Mouse (Mus musculus) heart, embryonic 15.5 days (tissue): ENCODE data around the gene Ifna6. TPM values are rescaled to one million over a fixed set of nuclear protein-coding genes. Genes with fewer than 3 reads are reported as not detected.
"Not testable (repeated sequence)": the region's sequence is repeated elsewhere in the genome, so short reads cannot be mapped to it uniquely, and the experiment has no call there.

Experiments
- ATAC-seq: fragments of 200-750 bp; cut with Nextera tagmentation; replicated peaks from 2 replicates; pipeline ENCODE4 v1.8.0; 2017; ENCODE audit warnings: low read depth, moderate TSS enrichment; ENCODE audit not compliant: insufficient number of reproducible peaks, insufficient read depth, low FRiP score
- H3K27ac ChIP-seq: fragments of 300-500 bp; sonication (generic); 2 replicates; pipeline ENCODE4 v1.5.1; 2015; ENCODE audit warnings: mild to moderate bottlenecking, inconsistent platforms
- H3K27me3 ChIP-seq: fragments of 300-500 bp; sonication (generic); 2 replicates; pipeline ENCODE4 v1.6.1; 2015; ENCODE audit warnings: inconsistent platforms
- H3K36me3 ChIP-seq: fragments of 300-500 bp; sonication (generic); 2 replicates; pipeline ENCODE4 v1.6.1; 2015; ENCODE audit warnings: mild to moderate bottlenecking, inconsistent platforms
- H3K4me1 ChIP-seq: fragments of 300-500 bp; sonication (generic); replicated peaks from 2 replicates; pipeline ENCODE4 v1.6.1; 2015; ENCODE audit warnings: inconsistent platforms
- H3K4me2 ChIP-seq: fragments of 300-500 bp; sonication (generic); 2 replicates; pipeline ENCODE4 v1.6.1; 2015; ENCODE audit warnings: inconsistent platforms, mild to moderate bottlenecking, moderate library complexity
- H3K4me3 ChIP-seq: fragments of 300-500 bp; sonication (generic); 2 replicates; pipeline ENCODE4 v1.5.1; 2015; ENCODE audit warnings: mild to moderate bottlenecking, inconsistent platforms
- H3K9ac ChIP-seq: fragments of 300-500 bp; sonication (generic); 2 replicates; pipeline ENCODE4 v1.6.1; 2015; ENCODE audit warnings: mild to moderate bottlenecking, inconsistent platforms
- H3K9me3 ChIP-seq: fragments of 300-500 bp; sonication (generic); replicated peaks from 2 replicates; pipeline ENCODE4 v1.6.1; 2016; ENCODE audit warnings: inconsistent platforms
- WGBS: fragments of 180-500 bp; shearing (Covaris S2); methylation state at CpG from one replicate; pipeline ENCODE4 v1.1.7; 2015; ENCODE audit warnings: mixed read lengths; 5-methylcytosine and 5-hydroxymethylcytosine counted together
- polyA plus RNA-seq: library from polyadenylated mRNA; unstranded; fragments of >200 nt; fragmentation: Nextera tagmentation; extraction: Ambion mirVana; gene quantifications from 2 replicates; pipeline ENCODE4 v1.2.1, GENCODE M21; 2015

Ifna6 gene
- not detected in 2 replicates for polyA plus RNA-seq

DNA sequence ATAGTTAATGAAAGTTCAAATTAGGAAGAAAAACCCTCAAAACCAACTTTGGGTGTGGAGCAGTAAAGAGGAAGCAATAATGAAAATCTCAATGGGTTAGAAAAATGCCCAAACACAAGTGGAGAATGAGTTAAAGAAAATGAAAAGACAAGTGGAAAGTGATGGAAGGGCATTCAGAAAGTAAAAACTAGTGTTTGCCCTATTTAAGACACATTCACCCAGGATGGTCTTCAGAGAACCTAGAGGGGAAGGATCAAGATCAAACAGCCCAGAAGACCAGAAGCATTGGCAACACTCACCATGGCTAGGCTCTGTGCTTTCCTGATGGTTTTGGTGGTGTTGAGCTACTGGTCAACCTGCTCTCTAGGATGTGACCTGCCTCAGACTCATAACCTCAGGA lies at the start of gene Ifna6:
Ifna6 (plus strand) TSS at position 301 of the 400 bp plus-strand sequence.
- not testable (repeated sequence) for H3K36me3 ChIP-seq, H3K27ac ChIP-seq, H3K9me3 ChIP-seq, H3K4me2 ChIP-seq, H3K4me1 ChIP-seq, H3K4me3 ChIP-seq, H3K9ac ChIP-seq, ATAC-seq, H3K27me3 ChIP-seq

DNA sequence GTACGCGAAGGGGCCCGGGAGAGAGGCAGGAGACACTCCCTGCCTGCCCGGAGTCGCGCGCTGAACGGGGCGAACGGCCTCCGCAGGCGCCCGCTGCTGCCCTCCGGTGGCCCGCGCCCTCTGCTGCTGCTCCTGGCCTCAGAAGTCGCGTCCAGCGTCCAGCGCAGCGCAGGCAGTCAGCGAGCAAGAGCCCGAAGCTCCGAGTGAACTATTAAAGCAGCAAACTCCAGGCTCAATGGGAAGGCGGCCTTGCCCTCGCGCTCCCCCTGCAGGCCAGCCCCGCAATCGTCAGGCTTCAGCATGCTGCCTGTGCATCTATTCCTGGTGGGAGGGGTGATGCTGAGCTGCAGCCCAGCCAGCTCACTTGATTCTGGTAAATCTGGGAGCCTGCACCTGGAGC lies 47.7 kb upstream of the Ifna6 start, which contains the start of gene Gm13272:
Gm13272 (plus strand) TSS at position 301 of the 400 bp plus-strand sequence.
- not testable (repeated sequence) for H3K27ac ChIP-seq, ATAC-seq, H3K9me3 ChIP-seq, H3K9ac ChIP-seq, H3K4me2 ChIP-seq, H3K36me3 ChIP-seq, H3K4me1 ChIP-seq, H3K27me3 ChIP-seq, H3K4me3 ChIP-seq
- no CpG with 5 or more reads among the region's 29 CpGs for WGBS

DNA sequence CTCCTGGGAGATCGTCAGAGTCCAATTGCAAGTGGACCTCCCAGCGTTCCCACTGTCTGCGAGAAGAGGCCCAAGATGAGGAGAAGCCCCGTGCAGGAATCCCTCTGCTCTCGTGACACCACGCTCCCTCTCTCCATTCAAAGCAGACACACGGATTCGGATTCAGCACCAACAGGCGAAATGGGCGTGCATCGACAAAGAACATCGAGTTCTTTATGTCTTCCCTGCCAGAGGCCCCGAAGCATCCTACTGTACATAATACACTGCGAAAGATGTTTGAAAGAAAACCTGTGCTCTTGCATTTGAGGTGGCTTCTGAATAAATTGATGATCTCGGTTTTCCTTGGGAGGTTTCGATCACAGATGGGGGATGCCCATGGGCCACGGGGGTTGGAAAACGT lies 46.9 kb upstream of the Ifna6 start:
- H3K36me3 ChIP-seq, ATAC-seq, H3K4me3 ChIP-seq, H3K9me3 ChIP-seq, H3K4me1 ChIP-seq, H3K9ac ChIP-seq, H3K4me2 ChIP-seq, H3K27me3 ChIP-seq, H3K27ac ChIP-seq: not testable (repeated sequence)
- 45% methylated on average over 16 of the region's 18 CpGs for WGBS

- H3K4me1 ChIP-seq, H3K9ac ChIP-seq, ATAC-seq, H3K27me3 ChIP-seq, H3K36me3 ChIP-seq, H3K9me3 ChIP-seq: not testable (repeated sequence)
- whole genome bisulfite sequencing, result 12% methylated on average over 5 of the region's 7 CpGs
- Histone ChIP-seq H3K4me2 (peak within 1 kb of the TSS; percentile 56), H3K27ac (peak within 1 kb of the TSS; percentile 73), H3K4me3 (peak within 1 kb of the TSS; percentile 30)
These were observed 45.4 kb upstream of the Ifna6 start, which contains the start of gene Ifnz for GRCm38 (mm10) chr4:88781831-88782230. Gene Ifnz, plus strand, starts transcription at chr4:88782131.

GRCm38 (mm10) chr4:88782335-88782734 lies 44.9 kb upstream of the Ifna6 start:
- Histone ChIP-seq H3K27ac (peak overlapping the region; percentile 73), H3K4me3 (peak overlapping the region; percentile 30), H3K4me2 (peak overlapping the region; percentile 56)
- H3K9me3 ChIP-seq, H3K36me3 ChIP-seq, H3K4me1 ChIP-seq, ATAC-seq, H3K27me3 ChIP-seq, H3K9ac ChIP-seq: not testable (repeated sequence)
- 0% methylated on average over 11 of the region's 31 CpGs for WGBS

GRCm38 (mm10) chr4:88785409-88785808 lies 41.8 kb upstream of the Ifna6 start, which contains the start of gene Gm13276:
Gene Gm13276, plus strand, starts transcription at chr4:88785709.
- H3K27me3 ChIP-seq, result not testable (repeated sequence)

DNA sequence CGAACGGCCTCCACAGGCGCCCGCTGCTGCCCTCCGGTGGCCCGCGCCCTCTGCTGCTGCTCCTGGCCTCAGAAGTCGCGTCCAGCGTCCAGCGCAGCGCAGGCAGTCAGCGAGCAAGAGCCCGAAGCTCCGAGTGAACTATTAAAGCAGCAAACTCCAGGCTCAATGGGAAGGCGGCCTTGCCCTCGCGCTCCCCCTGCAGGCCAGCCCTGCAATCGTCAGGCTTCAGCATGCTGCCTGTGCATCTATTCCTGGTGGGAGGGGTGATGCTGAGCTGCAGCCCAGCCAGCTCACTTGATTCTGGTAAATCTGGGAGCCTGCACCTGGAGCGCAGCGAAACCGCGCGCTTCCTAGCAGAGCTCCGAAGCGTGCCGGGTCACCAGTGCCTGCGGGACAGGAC lies 38.8 kb upstream of the Ifna6 start, which contains the start of gene Gm13277:
Gm13277 (plus strand) TSS at position 231 of the 400 bp plus-strand sequence.
- not testable (repeated sequence) for ATAC-seq, H3K4me2 ChIP-seq, H3K9me3 ChIP-seq, H3K4me1 ChIP-seq, H3K27ac ChIP-seq, H3K4me3 ChIP-seq, H3K27me3 ChIP-seq, H3K9ac ChIP-seq, H3K36me3 ChIP-seq
- WGBS, result 0% methylated on average over 4 of the region's 28 CpGs

More at GRCm38 (mm10) chr4:88785409-88785808, 41.8 kb upstream of the Ifna6 start, which contains the start of gene Gm13276:
- WGBS, result no CpG with 5 or more reads among the region's 27 CpGs
- not testable (repeated sequence) for H3K9me3 ChIP-seq, H3K4me3 ChIP-seq, ATAC-seq, H3K9ac ChIP-seq, H3K36me3 ChIP-seq, H3K27ac ChIP-seq, H3K4me1 ChIP-seq, H3K4me2 ChIP-seq

- H3K27ac ChIP-seq, H3K4me1 ChIP-seq, H3K9ac ChIP-seq, H3K4me3 ChIP-seq, H3K36me3 ChIP-seq, H3K27me3 ChIP-seq, H3K9me3 ChIP-seq, ATAC-seq, H3K4me2 ChIP-seq: not testable (repeated sequence)
- WGBS, result no CpG with 5 or more reads among the region's 28 CpGs
These were observed 36.0 kb upstream of the Ifna6 start, which contains the start of gene Gm13278 for GRCm38 (mm10) chr4:88791250-88791649. Gene Gm13278, plus strand, starts transcription at chr4:88791550.

DNA sequence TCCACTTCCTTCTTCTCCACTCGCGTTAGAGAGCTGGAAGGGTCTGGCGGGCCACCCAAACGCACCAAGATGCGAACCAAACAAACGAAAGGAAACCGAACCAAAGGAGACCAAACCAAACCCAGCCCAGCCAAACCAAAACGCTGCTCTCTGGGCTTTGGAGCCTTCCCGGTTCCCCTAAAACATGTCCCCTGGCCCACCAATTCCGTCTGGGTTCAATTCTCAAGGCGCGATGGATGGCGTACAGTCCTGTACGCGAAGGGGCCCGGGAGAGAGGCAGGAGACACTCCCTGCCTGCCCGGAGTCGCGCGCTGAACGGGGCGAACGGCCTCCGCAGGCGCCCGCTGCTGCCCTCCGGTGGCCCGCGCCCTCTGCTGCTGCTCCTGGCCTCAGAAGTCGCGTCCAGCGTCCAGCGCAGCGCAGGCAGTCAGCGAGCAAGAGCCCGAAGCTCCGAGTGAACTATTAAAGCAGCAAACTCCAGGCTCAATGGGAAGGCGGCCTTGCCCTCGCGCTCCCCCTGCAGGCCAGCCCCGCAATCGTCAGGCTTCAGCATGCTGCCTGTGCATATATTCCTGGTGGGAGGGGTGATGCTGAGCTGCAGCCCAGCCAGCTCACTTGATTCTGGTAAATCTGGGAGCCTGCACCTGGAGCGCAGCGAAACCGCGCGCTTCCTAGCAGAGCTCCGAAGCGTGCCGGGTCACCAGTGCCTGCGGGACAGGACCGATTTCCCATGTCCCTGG lies 33.1 kb upstream of the Ifna6 start, which contains the start of gene Gm13275:
Gm13275 (plus strand) TSS at position 552 of the 740 bp plus-strand sequence.
- ATAC-seq, H3K9ac ChIP-seq, H3K9me3 ChIP-seq, H3K4me1 ChIP-seq, H3K4me2 ChIP-seq, H3K4me3 ChIP-seq, H3K36me3 ChIP-seq, H3K27me3 ChIP-seq, H3K27ac ChIP-seq: not testable (repeated sequence)
- 0% methylated on average over 14 of the region's 52 CpGs for WGBS

- H3K4me2 ChIP-seq, H3K27ac ChIP-seq, H3K9ac ChIP-seq, H3K9me3 ChIP-seq, H3K36me3 ChIP-seq, H3K27me3 ChIP-seq, H3K4me1 ChIP-seq, H3K4me3 ChIP-seq, ATAC-seq: not testable (repeated sequence)
- no CpG with 5 or more reads among the region's 28 CpGs for WGBS
These were observed 30.1 kb upstream of the Ifna6 start, which contains the start of gene Gm13279 for GRCm38 (mm10) chr4:88797097-88797496. Gene Gm13279, plus strand, starts transcription at chr4:88797397.

DNA sequence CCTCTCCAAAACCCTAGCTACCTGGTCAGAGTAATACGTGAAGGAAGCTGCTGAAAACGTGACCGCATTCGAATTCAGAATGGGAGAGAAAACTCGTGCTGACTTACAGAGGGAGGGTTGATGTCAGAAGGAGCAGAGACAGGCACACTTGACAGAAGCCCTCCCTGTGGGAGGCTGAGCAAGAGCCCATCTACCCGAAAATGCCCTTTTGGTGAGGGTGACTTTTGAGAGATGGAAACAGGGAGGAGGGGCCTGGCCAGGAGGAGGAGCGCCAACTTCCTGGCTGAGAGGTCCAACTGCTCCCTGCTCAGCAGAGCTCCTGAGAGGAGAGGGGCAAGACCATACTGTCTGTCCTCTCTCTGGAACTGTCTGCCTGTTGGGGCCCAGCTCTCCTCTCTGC lies 27.9 kb upstream of the Ifna6 start, which contains the start of gene Gm13285:
Gm13285 (plus strand) TSS at position 301 of the 400 bp plus-strand sequence.
- H3K4me1 ChIP-seq, ATAC-seq, H3K27ac ChIP-seq, H3K9ac ChIP-seq, H3K4me2 ChIP-seq, H3K36me3 ChIP-seq, H3K4me3 ChIP-seq, H3K27me3 ChIP-seq, H3K9me3 ChIP-seq: not testable (repeated sequence)
- WGBS, result 8% methylated on average over 6 of the region's 7 CpGs

- H3K27me3 ChIP-seq, H3K4me1 ChIP-seq, H3K4me3 ChIP-seq, H3K27ac ChIP-seq, H3K36me3 ChIP-seq, H3K9me3 ChIP-seq, ATAC-seq, H3K9ac ChIP-seq: not testable (repeated sequence)
- 0 out of 2 replicates have a peak within 1 kb of the TSS, but pooled peaks have one; percentile 27 for H3K4me2 ChIP-seq
- no CpG with 5 or more reads among the region's 29 CpGs for WGBS
These were observed 24.3 kb upstream of the Ifna6 start, which contains the start of gene Gm13287 for GRCm38 (mm10) chr4:88802954-88803353. Gene Gm13287, plus strand, starts transcription at chr4:88803254.
